Mouse (Mus musculus) lung, adult 2 months (tissue): ENCODE results near the gene Mrpl14.

Source experiments
- CTCF ChIP-seq: fragments of 200-500 bp; IDR thresholded peaks from 2 replicates; pipeline ENCODE4 v1.5.1; 2011; ENCODE audit warnings: mild to moderate bottlenecking, low read length, control low read depth; ENCODE audit not compliant: insufficient read depth
- POLR2A ChIP-seq: fragments of 200-500 bp; IDR thresholded peaks from 2 replicates; pipeline ENCODE4 v1.6.1; 2011; ENCODE audit warnings: low read depth, mild to moderate bottlenecking, control low read depth, low read length, borderline replicate concordance; ENCODE audit errors: extremely low read depth

DNA sequence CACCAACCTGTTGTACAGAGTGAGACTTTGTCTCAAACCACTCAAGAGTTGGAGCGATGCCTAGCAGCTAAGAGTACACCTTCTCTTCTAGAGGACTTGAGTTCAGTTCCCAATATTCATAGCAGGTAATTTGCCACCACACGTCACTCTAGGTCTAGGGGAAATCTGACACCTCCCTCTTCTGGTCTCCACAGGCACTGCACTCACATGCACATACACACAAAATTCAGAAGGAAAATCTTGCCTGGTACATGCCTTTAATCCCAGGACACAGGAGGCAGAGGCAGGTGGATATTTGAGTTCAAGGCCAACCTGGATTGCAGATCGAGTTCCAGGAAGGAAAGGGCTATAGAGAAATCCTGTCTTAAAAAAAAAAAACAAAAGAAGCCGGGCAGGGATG is 41.9 kb upstream of the Mrpl14 start:
- TF ChIP-seq CTCF: no peak
- TF ChIP-seq POLR2A: no peak
